Comparison of ENCODE assay signal across 12 mouse cellular contexts in genomic region chr2:103615028-103615427, GRCm38 (mm10).
"Had no signal": no experiment of that assay in that cellular context is flagged by ENCODE, and none has a peak within 500 bp of the region (broad histone marks: within the 10 kb centered on the region; RNA-seq: fewer than 3 reads in every experiment).

No protein-coding gene starts in this region.

- H3K36me3 ChIP-seq: intestine, embryonic 15.5 days; kidney, embryonic 15.5 days; limb, embryonic 12.5 days; midbrain, embryonic 10.5 days; neural tube, embryonic 12.5 days had no signal

- H3K4me3 ChIP-seq: intestine, embryonic 15.5 days; kidney, embryonic 15.5 days; limb, embryonic 12.5 days; midbrain, embryonic 10.5 days; neural tube, embryonic 12.5 days had no signal

- H3K4me1 ChIP-seq: intestine, embryonic 15.5 days; neural tube, embryonic 12.5 days had no signal

- H3K27me3 ChIP-seq: intestine, embryonic 15.5 days; kidney, embryonic 15.5 days; limb, embryonic 12.5 days; neural tube, embryonic 12.5 days had no signal

- DNase-seq: kidney, adult 18-20 months; kidney, postnatal 14 days; lung, adult 18-20 months; midbrain, embryonic 14.5 days; retina, postnatal 1 day; thymus, postnatal 25 days had no signal

- H3K27ac ChIP-seq: intestine, embryonic 15.5 days; kidney, embryonic 15.5 days; limb, embryonic 12.5 days; liver, embryonic 14.5 days; midbrain, embryonic 10.5 days; neural tube, embryonic 12.5 days had no signal

- ATAC-seq: intestine, embryonic 15.5 days had no signal

- H3K9me3 ChIP-seq: intestine, embryonic 15.5 days; kidney, embryonic 15.5 days; limb, embryonic 12.5 days; midbrain, embryonic 10.5 days; neural tube, embryonic 12.5 days had no signal
